Mouse (Mus musculus): ENCODE measurements around the gene Mdm2. TPM values are rescaled to one million over a fixed set of nuclear protein-coding genes. Genes with fewer than 3 reads are reported as not detected.
"Not testable (repeated sequence)": the region's sequence is repeated elsewhere in the genome, so short reads cannot be mapped to it uniquely, and the experiment has no call there.

The Mdm2 gene
- total RNA-seq, 2 experiments from 2014 or later, result 38.5 to 43.8 TPM

- DNase-seq, result no peak
Observed at GRCm38 (mm10) chr10:117713466-117713865, 2.9 kb upstream of the Mdm2 start.

GRCm38 (mm10) chr10:117712871-117713270, 2.3 kb upstream of the Mdm2 start:
- no peak for DNase-seq

- no peak for DNase-seq
Observed at GRCm38 (mm10) chr10:117712191-117712754, 1.7 kb upstream of the Mdm2 start.

GRCm38 (mm10) chr10:117711408-117711807, 850 bp upstream of the Mdm2 start:
- no peak for DNase-seq

GRCm38 (mm10) chr10:117709930-117710603, 491 bp downstream of the Mdm2 start:
- DNase-seq, result peak; percentile 80

GRCm38 (mm10) chr10:117709326-117709830, 1.2 kb downstream of the Mdm2 start:
- DNase-seq, result no peak

- DNase-seq, result no peak
Observed at GRCm38 (mm10) chr10:117708856-117709255, 1.7 kb downstream of the Mdm2 start.

GRCm38 (mm10) chr10:117708376-117708775, 2.2 kb downstream of the Mdm2 start:
- DNase-seq, result no peak

GRCm38 (mm10) chr10:117707114-117707838, 3.3 kb downstream of the Mdm2 start:
- no peak for DNase-seq

GRCm38 (mm10) chr10:117706440-117706839, 4.1 kb downstream of the Mdm2 start:
- no peak for DNase-seq

- DNase-seq, result no peak
Observed at GRCm38 (mm10) chr10:117705806-117706205, 4.8 kb downstream of the Mdm2 start.

GRCm38 (mm10) chr10:117704964-117705335, 5.6 kb downstream of the Mdm2 start:
- DNase-seq, result no peak

GRCm38 (mm10) chr10:117704314-117704963, 6.1 kb downstream of the Mdm2 start:
- not testable (repeated sequence) for DNase-seq

- no peak for DNase-seq
Observed at GRCm38 (mm10) chr10:117703506-117703905, 7.1 kb downstream of the Mdm2 start.

GRCm38 (mm10) chr10:117702024-117702833, 8.3 kb downstream of the Mdm2 start:
- DNase-seq, result no peak

GRCm38 (mm10) chr10:117701034-117701829, 9.3 kb downstream of the Mdm2 start:
- no peak for DNase-seq

GRCm38 (mm10) chr10:117700450-117700849, 10.1 kb downstream of the Mdm2 start:
- DNase-seq, result no peak

GRCm38 (mm10) chr10:117699914-117700313, 10.6 kb downstream of the Mdm2 start:
- DNase-seq, result no peak

GRCm38 (mm10) chr10:117698313-117699138, 12.0 kb downstream of the Mdm2 start:
- no peak for DNase-seq

GRCm38 (mm10) chr10:117697561-117698115, 12.9 kb downstream of the Mdm2 start:
- no peak for DNase-seq

Measured in gastrocnemius, postnatal 25 days (tissue).